Mouse (Mus musculus) brain, embryonic 14.5 days (tissue): ENCODE measurements around the gene Tmprss3.

Experiments
- CTCF ChIP-seq: fragments of 200-500 bp; IDR thresholded peaks from 2 replicates; pipeline ENCODE4 v1.5.1; 2012; ENCODE audit warnings: inconsistent platforms, mild to moderate bottlenecking, moderate library complexity, borderline replicate concordance; ENCODE audit not compliant: insufficient read depth, insufficient read length; ENCODE audit errors: extremely low read depth
- POLR2A ChIP-seq: fragments of 200-500 bp; IDR thresholded peaks from 2 replicates; pipeline ENCODE4 v1.6.1; 2012; ENCODE audit warnings: mild to moderate bottlenecking, inconsistent platforms, borderline replicate concordance; ENCODE audit not compliant: poor library complexity, insufficient read depth, insufficient read length, severe bottlenecking; ENCODE audit errors: extremely low read depth

DNA sequence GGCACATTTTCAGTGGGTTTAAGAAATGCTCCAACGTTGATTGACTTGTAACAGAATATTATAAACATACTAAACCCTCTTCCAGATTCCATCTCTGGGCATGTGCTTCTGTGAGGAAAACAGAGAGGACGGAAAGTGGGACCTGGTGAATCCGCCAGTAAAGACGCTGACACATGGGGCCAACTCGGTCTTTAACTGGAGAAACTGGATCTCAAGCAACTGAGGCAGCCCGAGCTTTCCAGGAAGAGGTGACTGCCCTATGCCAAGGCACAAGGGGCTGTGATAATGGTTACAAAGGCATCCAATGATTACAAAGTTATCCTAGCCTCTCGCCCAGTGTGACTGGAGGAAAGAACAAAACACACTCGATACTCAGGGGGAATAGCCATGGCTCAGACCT is 42.4 kb upstream of the Tmprss3 start:
- no peak for TF ChIP-seq CTCF
- TF ChIP-seq POLR2A, result no peak
